Mouse (Mus musculus) heart, adult 18-20 months (tissue): ENCODE results near the gene Hoxc12. TPM values are rescaled to one million over a fixed set of nuclear protein-coding genes. Genes with fewer than 3 reads are reported as not detected.
A peak's percentile ranks its signal among the peaks of the same experiment; 100 is the strongest.

Source experiments
- DNase-seq, 2 experiments: peaks; one replicate each; pipeline ENCODE4 v3.0.0; 2021 to 2022; ENCODE audit warnings: mixed read lengths in 1 of 2
- long read RNA-seq, 2 experiments: library from polyadenylated mRNA; stranded (forward); transcript quantifications; one replicate each; pipeline ENCODE4 v2.0.0; 2021
- total RNA-seq, 2 experiments: library from RNA; stranded (reverse); gene quantifications; 2 replicates each; pipeline ENCODE4 v1.2.3; 2021

Hoxc12 gene
- not detected for total RNA-seq
- long read RNA-seq, experiment 1, result 0 reads
- long read RNA-seq, experiment 2, result 0 reads

GRCm38 (mm10) chr15:102936279-102936972 lies at the start of gene Hoxc12:
Gene Hoxc12 (plus strand): TSS chr15:102936757.
- DNase-seq, result no peak

GRCm38 (mm10) chr15:102895115-102895514 lies 41.4 kb upstream of the Hoxc12 start:
- no peak for DNase-seq

DNA sequence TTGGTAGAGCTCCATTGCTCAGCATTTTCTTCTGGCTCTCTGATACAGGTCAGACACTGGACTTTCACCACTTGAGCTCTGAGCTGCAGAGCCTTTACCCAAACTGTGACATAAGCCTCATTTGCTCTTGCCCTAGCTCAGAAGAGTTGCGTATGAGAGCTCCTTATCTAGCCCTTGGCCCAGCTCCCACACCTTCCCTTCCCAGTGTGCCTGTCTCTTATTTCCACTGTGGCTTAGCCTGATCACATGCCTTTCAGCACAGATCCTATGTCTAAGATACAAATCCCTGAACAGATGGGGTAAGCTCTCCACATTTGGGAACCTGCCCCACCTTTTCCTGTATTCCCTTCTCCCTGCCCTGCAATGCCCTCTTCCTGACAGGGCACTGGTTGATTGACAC lies 31.6 kb upstream of the Hoxc12 start:
- no peak for DNase-seq

- DNase-seq, result no peak
Measured at GRCm38 (mm10) chr15:102909536-102909935, 27.0 kb upstream of the Hoxc12 start.

- DNase-seq, result no peak
Measured at GRCm38 (mm10) chr15:102910038-102910437, 26.5 kb upstream of the Hoxc12 start.

GRCm38 (mm10) chr15:102910496-102911095 lies 26.0 kb upstream of the Hoxc12 start:
- DNase-seq, result no peak

GRCm38 (mm10) chr15:102913038-102913585 lies 23.4 kb upstream of the Hoxc12 start:
- no peak for DNase-seq

DNA sequence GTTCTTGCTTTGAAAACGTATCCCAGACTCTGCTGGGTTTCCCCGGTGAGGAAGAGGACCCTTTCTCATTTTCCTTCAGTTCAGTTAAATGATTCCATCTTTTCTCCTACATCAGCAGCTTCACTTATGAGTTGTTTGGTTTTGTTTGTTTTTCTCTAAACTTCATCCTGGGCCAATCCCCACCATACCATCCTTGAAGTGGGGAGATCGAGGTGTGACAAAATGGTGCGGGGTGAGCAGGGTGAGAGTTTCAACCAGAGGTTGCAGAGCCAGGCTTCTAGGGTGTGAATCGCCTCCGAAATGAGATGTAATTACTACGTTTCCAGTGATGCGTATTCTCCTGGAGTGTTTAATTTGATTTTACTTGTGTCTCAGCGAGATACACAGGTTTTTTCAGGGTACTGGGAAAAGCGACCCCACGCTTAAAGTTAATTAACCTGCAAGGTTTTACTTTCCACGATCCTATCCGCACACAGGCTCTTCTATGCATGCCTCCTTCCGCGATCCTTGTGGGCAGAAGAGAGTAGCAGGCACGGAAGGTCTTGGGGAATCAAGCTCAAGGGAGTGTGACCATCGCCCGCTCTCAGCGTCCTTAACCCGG lies 18.5 kb upstream of the Hoxc12 start:
- DNase-seq, result no peak

DNA sequence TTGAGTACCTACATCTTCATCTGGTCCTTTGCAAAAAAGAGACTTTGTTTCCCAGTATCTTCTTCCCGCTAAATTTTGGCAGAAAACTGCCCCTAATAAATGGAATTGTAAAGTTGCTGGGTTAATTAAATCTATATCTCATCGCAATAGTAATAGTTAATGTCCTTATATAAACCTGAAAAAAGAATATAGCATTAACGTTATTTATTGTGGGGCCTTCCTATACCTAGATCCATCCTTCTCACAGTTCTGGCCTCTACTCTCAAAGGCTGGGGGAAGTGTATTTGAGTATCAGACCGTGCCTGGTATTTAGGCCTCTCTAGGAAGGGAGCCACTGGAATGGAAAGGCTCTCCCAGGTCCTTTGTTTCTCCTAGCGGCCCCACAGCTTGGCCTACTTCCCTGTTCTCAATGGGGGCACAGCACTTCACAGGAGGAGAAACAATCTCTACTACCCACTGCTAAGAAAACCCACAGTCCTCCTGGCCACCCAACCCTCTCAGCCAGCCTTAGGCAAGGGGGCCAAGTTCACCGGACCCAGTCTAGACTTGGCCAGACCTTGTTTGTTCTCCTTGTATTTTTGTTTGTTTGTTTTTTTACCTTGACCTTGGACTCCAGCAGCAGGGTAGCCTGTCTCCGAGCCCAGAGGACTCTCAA lies 17.8 kb upstream of the Hoxc12 start:
- DNase-seq, result no peak

GRCm38 (mm10) chr15:102919336-102920180 lies 17.0 kb upstream of the Hoxc12 start:
- no peak for DNase-seq

- DNase-seq, result peak; percentile 47 to 52
Measured at GRCm38 (mm10) chr15:102920619-102921018, 15.9 kb upstream of the Hoxc12 start.

DNA sequence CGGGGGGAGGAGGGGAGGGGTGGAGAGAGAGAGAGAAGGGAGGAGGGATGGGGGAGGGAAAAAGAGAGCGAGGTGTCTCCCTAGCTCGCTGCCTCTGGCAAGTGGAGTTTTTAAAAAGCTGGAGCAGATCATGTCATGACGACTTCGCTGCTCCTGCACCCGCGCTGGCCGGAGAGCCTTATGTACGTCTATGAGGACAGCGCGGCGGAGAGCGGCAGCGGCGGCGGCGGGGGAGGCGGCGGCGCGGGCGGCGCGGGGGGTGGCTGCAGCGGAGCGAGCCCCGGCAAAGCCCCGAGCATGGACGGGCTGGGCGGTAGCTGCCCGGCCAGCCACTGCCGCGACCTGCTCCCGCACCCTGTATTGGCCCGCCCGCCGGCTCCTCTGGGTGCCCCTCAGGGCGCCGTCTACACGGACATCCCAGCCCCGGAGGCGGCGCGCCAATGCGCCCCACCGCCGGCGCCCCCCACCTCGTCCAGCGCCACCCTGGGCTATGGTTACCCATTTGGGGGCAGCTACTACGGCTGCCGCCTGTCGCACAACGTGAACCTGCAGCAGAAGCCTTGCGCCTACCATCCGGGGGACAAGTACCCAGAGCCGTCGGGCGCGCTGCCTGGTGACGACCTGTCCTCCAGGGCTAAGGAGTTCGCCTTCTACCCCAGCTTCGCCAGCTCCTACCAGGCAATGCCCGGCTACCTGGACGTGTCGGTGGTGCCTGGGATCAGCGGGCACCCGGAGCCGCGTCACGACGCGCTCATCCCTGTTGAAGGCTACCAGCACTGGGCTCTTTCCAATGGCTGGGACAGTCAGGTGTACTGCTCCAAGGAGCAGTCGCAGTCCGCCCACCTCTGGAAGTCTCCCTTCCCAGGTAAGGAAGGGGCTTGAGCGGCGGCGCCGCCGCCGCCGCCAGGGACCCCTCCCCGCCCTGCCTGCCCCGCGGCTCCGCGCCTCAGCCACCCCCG lies 15.2 kb upstream of the Hoxc12 start, which contains the start of gene Hoxc13:
TSS of gene Hoxc13 (plus strand) at position 51 of the 959 bp plus-strand sequence.
- no peak for DNase-seq

GRCm38 (mm10) chr15:102922012-102922362 lies 14.6 kb upstream of the Hoxc12 start:
- no peak for DNase-seq

GRCm38 (mm10) chr15:102922636-102923500 lies 13.7 kb upstream of the Hoxc12 start:
- DNase-seq, result no peak

- no peak for DNase-seq
Measured at GRCm38 (mm10) chr15:102927032-102927645, 9.4 kb upstream of the Hoxc12 start.

GRCm38 (mm10) chr15:102931706-102932358 lies 4.7 kb upstream of the Hoxc12 start:
- DNase-seq, result no peak

GRCm38 (mm10) chr15:102934438-102934837 lies 2.1 kb upstream of the Hoxc12 start:
- DNase-seq, result no peak

DNA sequence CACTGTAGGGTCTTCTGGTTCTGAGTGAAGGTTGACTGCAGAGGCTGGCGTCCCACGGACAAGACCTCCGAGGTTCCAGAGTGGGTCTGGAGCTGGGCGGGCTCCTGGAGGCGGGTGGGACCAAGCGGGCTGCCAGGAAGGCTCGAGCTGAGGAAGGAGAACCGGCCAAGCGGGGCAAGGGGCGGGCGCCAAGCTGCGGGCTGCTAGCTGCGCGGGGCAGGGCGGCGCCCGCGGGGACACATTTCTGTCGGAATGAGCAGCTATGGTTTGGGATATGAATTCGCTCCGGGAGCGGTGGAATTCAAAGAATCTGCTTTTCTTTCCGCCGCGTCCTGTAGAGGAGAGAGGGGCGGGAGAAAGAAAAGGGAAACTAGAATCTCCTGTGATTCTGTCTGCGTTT lies 1.7 kb upstream of the Hoxc12 start:
- no peak for DNase-seq
